Mouse (Mus musculus): ENCODE measurements around the gene Fggy.

DNA sequence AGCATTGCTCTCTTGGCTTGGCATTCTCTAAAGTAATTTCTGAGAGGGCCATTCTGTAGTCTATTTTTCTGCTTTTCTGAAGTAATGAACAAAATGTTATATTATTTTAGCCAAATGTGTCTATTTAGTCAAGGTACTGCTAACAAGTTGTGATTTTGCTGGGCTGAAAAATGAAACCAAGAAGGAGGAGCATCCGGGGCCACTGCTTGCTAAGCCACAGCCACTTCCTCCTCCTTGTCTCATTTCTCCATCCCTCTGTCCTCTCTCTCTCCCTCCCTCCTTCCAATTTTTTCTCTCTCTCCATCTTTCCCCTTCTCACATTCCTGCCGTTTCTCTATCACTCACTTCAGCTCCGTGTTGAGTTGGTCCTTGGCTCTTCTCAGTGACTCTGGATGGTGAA, 67.4 kb downstream of the Fggy start:
- TF ChIP-seq EP300 (IDR thresholded peaks at IDR 0.05; ENCODE audit: low read depth) (no peak), CTCF (IDR thresholded peaks at IDR 0.05; ENCODE audit: low read depth) (no peak)

Measured in liver, embryonic 14.5 days (tissue).